Mouse (Mus musculus) Patski (cell line): Measurements from ENCODE around the gene Cnp. TPM values are rescaled to one million over a fixed set of nuclear protein-coding genes. Genes with fewer than 3 reads are reported as not detected.
A peak's percentile ranks its signal among the peaks of the same experiment; 100 is the strongest.

Source experiments
- ATAC-seq: fragments of 100-300 bp; one replicate; pipeline ENCODE4 v1.8.0; 2021
- CTCF ChIA-PET: fragments of 350-600 bp; sonication (Branson Sonifier 250); formaldehyde crosslinking; loops from one replicate; lab custom pipeline; 2022; ENCODE audit warnings: inconsistent platforms; lab: Charles Lee
- POLR2A ChIA-PET: fragments of 350-600 bp; sonication (Branson Sonifier 250); formaldehyde crosslinking; loops from one replicate; lab custom pipeline; 2022; ENCODE audit warnings: antibody characterized with exemption, inconsistent platforms; lab: Charles Lee
- DNase-seq: peaks from one replicate; pipeline ENCODE4 v3.0.0-alpha.2; 2011; ENCODE audit warnings: low read depth, low spot score
- H3K27me3 ChIP-seq: fragments of 371-371 bp; one replicate; pipeline ENCODE4 v1.5.1; 2021
- CTCF ChIP-seq: fragments of 100-300 bp; IDR thresholded peaks from one replicate; pipeline ENCODE4 v1.5.1; 2021
- in situ Hi-C: fragments of 300-500 bp; cut with MboI; formaldehyde crosslinking; loops from 3 replicates; pipeline ENCODE4 v1.11.1; 2018; ENCODE audit warnings: low pct_unique_long_range_greater_than_20kb, mixed read lengths
- polyA plus RNA-seq: library from polyadenylated mRNA; unstranded; gene quantifications from one replicate; pipeline ENCODE4 v1.2.3, GENCODE M21; 2021

Gene Cnp
- polyA plus RNA-seq, 1 experiment from 2014 or later, result 17.9 TPM

- DNase-seq, result no peak
- ATAC-seq, result no peak
- POLR2A ChIA-PET, result no interaction called here
- CTCF ChIA-PET, result interaction anchor here (1.2 kb wide), 1 partner anchor 10 kb away, joined by 7 read pairs; no protein-coding TSS in a partner anchor
- no peaks in the 10 kb centered on the region for H3K27me3 ChIP-seq
- no peak for TF ChIP-seq CTCF
- in situ Hi-C loops, result no loop called here
Measured at GRCm38 (mm10) chr11:100535996-100536395, 38.7 kb upstream of the Cnp start.

DNA sequence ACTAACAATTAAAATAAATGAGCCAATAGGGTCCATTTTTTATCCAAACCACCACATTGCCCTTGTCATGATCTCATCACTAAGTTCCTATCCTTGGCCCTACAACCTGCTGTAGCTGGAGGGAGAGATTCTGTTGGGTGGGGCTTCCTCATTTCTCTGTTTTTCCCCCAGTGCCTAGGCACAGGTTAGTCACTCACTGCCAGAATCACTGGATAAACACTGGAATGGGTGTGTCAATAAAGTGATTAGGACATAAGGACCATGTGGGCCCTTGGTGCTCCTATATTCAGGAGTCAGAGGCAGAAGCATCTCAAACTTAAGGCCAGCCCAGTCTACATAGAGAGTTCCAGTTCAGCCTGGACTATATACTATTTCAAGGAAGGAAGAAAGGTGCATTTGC, 38.2 kb upstream of the Cnp start:
- no peaks in the 10 kb centered on the region for H3K27me3 ChIP-seq
- DNase-seq, result no peak
- TF ChIP-seq CTCF, result no peak
- POLR2A ChIA-PET, result no interaction called here
- ATAC-seq, result no peak
- CTCF ChIA-PET, result no interaction called here
- in situ Hi-C loops, result no loop called here

GRCm38 (mm10) chr11:100540966-100541365, 33.7 kb upstream of the Cnp start:
- in situ Hi-C loops, result no loop called here
- CTCF ChIA-PET, result no interaction called here
- POLR2A ChIA-PET, result interaction anchor here (0.6 to 2.4 kb wide), 3 partner anchors 9 to 34 kb away, joined by 3 to 6 read pairs (median 4); partner anchors contain the start of gene Acly
- DNase-seq (no peak), ATAC-seq (no peak)
- no peak for TF ChIP-seq CTCF
- H3K27me3 ChIP-seq, result no peaks in the 10 kb centered on the region

DNA sequence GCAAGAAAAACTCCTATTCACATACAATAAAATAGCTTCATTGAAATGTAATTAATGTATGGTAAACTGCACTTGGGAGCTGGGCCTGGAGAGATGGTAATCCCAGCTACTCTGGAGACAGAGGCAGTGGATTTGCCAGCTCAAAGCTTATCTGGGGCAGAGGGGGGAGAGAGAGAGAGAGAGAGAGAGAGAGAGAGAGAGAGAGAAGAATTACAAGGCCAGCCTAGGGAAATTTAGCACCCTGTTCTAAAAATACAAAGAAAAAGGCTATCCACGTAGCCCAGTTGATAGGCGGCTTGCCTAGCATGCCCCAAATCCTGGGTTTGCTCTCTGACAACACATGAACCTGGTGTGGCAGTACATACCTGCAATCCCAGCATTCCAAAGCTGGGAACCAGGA, 33.1 kb upstream of the Cnp start:
- H3K27me3 ChIP-seq, result no peaks in the 10 kb centered on the region
- DNase-seq (no peak), ATAC-seq (no peak)
- POLR2A ChIA-PET, result interaction anchor here (0.7 to 2.4 kb wide), 2 partner anchors 8 to 14 kb away, joined by 4 to 6 read pairs; partner anchors contain the start of gene Acly
- CTCF ChIA-PET, result no interaction called here
- no peak for TF ChIP-seq CTCF
- in situ Hi-C loops, result no loop called here

DNA sequence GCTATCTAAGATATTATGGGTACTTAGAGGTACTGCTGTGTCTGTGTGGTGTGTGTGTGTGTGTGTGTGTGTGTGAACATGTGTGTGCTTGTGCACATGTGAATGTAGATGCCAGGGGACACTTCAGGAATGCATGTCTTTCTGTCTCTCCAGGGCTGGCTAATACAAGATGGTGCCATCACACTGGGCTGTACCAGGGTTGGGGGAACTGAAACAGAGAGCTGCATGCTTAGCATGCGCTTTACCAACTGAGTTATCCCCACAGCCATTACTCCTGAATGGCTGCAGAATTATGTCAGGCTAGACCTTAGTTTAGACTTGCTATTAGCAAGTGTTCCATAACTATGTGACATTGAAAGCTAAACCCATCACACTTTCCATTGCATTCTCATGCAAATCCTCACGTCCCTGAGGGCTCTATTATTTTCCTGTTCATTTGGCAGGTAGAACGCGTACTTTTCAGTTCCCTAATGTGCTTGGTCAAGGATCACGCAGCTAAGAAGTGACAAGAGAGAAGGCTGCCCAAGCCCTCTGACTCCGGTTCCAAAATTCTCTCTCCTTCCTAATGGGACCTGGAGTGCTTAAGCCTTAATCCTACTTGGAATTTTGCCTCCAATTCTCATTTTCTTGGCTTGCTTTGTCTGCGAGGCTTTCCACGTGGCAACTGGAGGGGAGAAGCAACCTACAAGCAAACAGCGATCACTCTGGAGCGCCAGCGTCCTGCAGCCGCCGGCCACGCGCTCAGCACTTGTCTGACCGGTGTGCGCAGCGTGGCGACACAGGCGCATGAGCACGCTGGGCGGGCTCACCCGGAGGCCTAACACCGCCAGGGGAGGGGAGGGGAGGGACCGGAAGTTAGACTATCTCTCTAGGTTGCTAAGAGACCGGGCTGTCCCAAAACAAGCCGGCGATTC, 29.6 kb upstream of the Cnp start, which contains the start of gene Ttc25:
Gene Ttc25, plus strand, starts transcription at position 776 of the 914 bp plus-strand sequence.
- in situ Hi-C loops, result no loop called here
- ATAC-seq (peak; percentile 82), DNase-seq (no peak)
- no peaks in the 10 kb centered on the region for H3K27me3 ChIP-seq
- ChIA-PET POLR2A (interaction anchor here (0.5 to 1.4 kb wide), 3 partner anchors 17 to 175 kb away, joined by 3 to 4 read pairs (median 3); partner anchors contain the start of gene Acly), CTCF (interaction anchor here (0.7 to 1.4 kb wide), 2 partner anchors 10 to 11 kb away, joined by 3 read pairs; no protein-coding TSS in a partner anchor)
- TF ChIP-seq CTCF, result no peak

- no peak for ATAC-seq
- TF ChIP-seq CTCF, result no peak
- no peaks in the 10 kb centered on the region for H3K27me3 ChIP-seq
- in situ Hi-C loops, result no loop called here
- ChIA-PET CTCF (no interaction called here), POLR2A (interaction anchor here (1.2 to 1.4 kb wide), 2 partner anchors 18 to 39 kb away, joined by 3 to 4 read pairs; partner anchors contain the start of gene Acly)
- no peak for DNase-seq
Measured at GRCm38 (mm10) chr11:100545746-100546085, 29.0 kb upstream of the Cnp start.

DNA sequence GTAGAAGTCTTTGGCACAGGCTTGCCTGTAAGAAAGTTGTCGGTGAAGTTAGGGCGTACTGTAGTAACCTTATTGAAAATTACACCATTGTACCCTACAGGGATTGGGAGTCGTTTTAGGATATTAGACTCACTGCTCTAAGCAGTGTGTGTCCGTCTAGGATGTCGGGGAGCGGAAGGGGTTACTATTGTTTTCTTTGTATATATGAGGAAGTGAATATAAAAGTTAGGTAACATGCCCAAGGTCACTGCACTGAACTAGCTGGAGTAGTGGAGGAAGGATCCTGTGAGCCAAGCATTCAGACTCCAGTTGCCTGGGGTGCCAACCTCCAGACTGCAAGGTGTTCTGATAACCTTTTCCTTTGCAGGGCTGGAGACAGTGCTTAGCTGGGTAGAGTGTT, 27.7 kb upstream of the Cnp start:
- in situ Hi-C loops, result no loop called here
- no peak for ATAC-seq

DNA sequence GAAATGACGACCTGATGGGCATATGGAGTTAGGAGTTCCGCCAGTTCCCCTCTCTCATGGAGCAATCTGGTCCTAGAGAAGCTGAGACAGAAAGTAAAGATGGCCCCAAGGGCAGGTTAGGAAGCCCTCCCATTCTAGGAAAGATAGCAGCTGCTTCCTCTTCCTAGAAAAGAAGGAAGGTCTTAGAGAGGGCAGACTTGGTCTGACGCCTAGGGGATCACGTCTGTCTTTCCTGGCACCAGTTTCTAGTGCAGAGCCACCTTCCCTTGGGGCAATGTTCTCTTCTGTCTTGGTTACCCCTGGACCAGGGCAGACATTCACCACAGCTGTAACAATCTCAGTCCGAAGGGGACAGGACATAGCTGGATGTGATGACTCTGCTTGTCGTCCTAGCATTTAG, 26.6 kb upstream of the Cnp start:
- ChIA-PET CTCF (interaction anchor here (1.2 kb wide), 1 partner anchor 20 kb away, joined by 3 read pairs; no protein-coding TSS in a partner anchor), POLR2A (no interaction called here)
- H3K27me3 ChIP-seq, result no peaks in the 10 kb centered on the region
- in situ Hi-C loops, result no loop called here
- no peak for DNase-seq
- ATAC-seq, result no peak
- no peak for TF ChIP-seq CTCF

More for the DNA sequence above, 27.7 kb upstream of the Cnp start:
- no peak for DNase-seq
- H3K27me3 ChIP-seq, result no peaks in the 10 kb centered on the region
- TF ChIP-seq CTCF, result no peak
- ChIA-PET POLR2A (interaction anchor here (1.2 kb wide), 1 partner anchor 19 kb away, joined by 4 read pairs; the partner anchor contains the start of gene Acly), CTCF (no interaction called here)

DNA sequence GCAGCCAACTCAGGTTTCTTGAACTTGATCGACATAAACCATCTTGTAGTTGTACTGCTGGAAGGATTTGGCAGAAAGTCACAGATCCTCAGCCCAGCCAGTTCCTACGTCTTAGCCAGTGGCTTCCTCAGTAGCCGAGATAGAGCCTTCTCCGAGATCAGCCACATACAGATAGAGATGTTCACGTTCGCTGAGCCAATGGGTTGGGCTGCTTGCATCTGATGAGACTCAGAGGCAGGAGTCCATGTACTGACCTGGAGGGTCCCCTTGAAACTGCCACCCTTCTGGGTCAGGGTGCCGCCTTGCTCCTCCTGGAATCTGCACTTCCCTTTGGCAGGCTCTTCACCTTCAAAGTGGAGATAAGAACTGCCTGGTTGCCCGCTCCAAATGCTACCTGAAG, 25.2 kb upstream of the Cnp start:
- ATAC-seq (no peak), DNase-seq (no peak)

DNA sequence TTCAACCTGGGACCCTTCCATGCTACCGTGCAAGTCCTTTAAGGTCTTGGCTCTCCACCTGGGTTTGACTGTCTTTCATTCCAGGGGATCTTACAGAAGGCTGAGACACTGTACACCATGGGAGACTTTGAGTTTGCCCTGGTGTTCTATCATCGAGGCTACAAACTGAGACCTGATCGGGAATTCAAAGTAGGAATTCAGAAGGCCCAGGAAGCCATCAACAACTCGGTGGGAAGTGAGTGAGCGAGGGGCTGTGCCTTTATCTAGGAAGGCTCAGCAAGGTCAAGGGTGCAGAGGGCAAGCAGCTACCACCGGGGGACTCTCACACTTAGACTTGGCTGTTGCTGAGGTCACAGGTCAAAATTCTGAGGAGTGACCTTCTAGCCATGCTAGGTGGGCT, 24.6 kb upstream of the Cnp start:
- no peaks in the 10 kb centered on the region for H3K27me3 ChIP-seq
- ChIA-PET CTCF (no interaction called here), POLR2A (interaction anchor here (1.1 kb wide), 1 partner anchor 9 kb away, joined by 4 read pairs; no protein-coding TSS in a partner anchor)
- no peak for TF ChIP-seq CTCF
- ATAC-seq (no peak), DNase-seq (no peak)
- in situ Hi-C loops, result loop anchor here (10.0 kb wide), 1 partner anchor 185 kb away; no protein-coding TSS in a partner anchor

More for the DNA sequence above, 25.2 kb upstream of the Cnp start:
- POLR2A ChIA-PET, result interaction anchor here (1.1 kb wide), 1 partner anchor 8 kb away, joined by 4 read pairs; no protein-coding TSS in a partner anchor
- no peaks in the 10 kb centered on the region for H3K27me3 ChIP-seq
- TF ChIP-seq CTCF, result no peak
- CTCF ChIA-PET, result no interaction called here
- in situ Hi-C loops, result no loop called here
